Mouse (Mus musculus): ENCODE results near the gene 4931414P19Rik. TPM values are rescaled to one million over a fixed set of nuclear protein-coding genes. Genes with fewer than 3 reads are reported as not detected.

Gene 4931414P19Rik
- polyA plus RNA-seq, 1 experiment = 8.7 TPM

DNA sequence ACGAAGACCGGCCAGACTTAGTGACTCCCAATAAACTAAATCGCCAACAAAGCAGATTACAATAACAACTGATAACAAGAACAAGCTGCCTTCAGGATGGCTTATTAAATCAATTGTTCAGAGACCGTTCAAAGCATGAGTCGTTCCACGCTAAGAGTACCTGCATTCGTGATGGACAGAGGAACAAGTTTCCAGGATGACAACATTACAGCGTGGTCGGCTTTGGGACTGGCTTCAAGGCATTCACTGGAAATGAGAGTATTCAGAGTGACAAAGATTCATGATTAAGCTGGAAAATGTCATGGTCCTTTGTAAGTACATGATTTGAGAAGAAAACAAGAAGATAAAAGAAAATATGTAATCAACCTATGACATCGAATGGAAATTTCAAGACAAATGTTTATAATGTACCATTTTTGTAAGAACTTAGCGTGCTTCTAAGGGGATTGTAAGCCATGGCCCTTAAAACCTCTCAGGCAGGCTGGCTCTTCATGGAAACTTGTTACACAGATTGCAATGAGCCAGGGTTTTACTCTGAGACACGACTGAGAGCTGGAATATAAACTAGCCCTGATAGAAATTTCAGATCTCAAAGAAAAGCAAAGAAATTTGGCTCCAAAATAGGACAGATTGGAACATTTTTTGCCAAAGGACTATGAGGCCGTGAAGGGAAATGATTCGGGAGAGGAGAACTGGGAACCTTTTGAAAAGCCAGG lies 45.1 kb downstream of the 4931414P19Rik start:
- no peak overlapping the region for H3K4me3 ChIP-seq (ENCODE audit: control insufficient read depth, insufficient read depth, low read length)
- no peak overlapping the region for H3K27ac ChIP-seq (ENCODE audit: control insufficient read depth, insufficient read depth, low read length)
- H3K4me1 ChIP-seq (replicated peaks; ENCODE audit: control insufficient read depth, insufficient read depth, low read length) = no peaks in the 10 kb centered on the region
- no peaks in the 10 kb centered on the region for H3K27me3 ChIP-seq (ENCODE audit: control insufficient read depth, insufficient read depth, low read length)
- DNase-seq = no peak
- TF ChIP-seq POLR2A (IDR thresholded peaks at IDR 0.05; ENCODE audit: control insufficient read depth, extremely low read depth, insufficient read depth, low read length, poor library complexity) = no peak
- TF ChIP-seq CTCF (IDR thresholded peaks at IDR 0.05; ENCODE audit: borderline replicate concordance, control insufficient read depth, extremely low read depth, insufficient read depth, low read length, poor library complexity) = no peak
- 94% methylated on average over 14 of the region's 14 CpGs for WGBS
- no peaks in the 10 kb centered on the region for H3K36me3 ChIP-seq (ENCODE audit: control insufficient read depth, insufficient read depth, low read length)

DNA sequence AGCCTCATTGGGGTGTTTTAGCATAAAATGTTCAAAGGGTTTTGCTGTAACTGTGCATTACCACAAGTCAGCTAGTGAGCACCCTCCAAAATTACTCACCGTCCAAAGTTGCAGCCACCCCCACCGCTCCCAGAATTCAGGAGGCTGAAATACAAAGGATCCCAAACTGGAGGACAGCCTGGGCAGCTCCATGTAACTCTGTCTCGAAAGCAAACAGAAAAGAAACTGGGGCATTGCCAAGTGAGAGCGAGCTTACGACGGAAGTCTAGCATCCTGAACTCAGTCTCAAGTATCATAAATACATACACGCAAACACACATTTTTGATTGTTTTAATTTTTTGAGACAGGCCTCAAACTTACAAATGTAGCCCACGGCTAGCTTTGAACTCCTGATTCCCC lies 48.5 kb downstream of the 4931414P19Rik start:
- Histone ChIP-seq H3K27me3 (ENCODE audit: control insufficient read depth, insufficient read depth, low read length) (no peaks in the 10 kb centered on the region), H3K4me1 (replicated peaks; ENCODE audit: control insufficient read depth, insufficient read depth, low read length) (peaks cover 5% of the 10 kb centered on the region), H3K27ac (ENCODE audit: control insufficient read depth, insufficient read depth, low read length) (no peak overlapping the region), H3K36me3 (ENCODE audit: control insufficient read depth, insufficient read depth, low read length) (no peaks in the 10 kb centered on the region), H3K4me3 (ENCODE audit: control insufficient read depth, insufficient read depth, low read length) (no peak overlapping the region)
- TF ChIP-seq CTCF (IDR thresholded peaks at IDR 0.05; ENCODE audit: borderline replicate concordance, control insufficient read depth, extremely low read depth, insufficient read depth, low read length, poor library complexity) (no peak), POLR2A (IDR thresholded peaks at IDR 0.05; ENCODE audit: control insufficient read depth, extremely low read depth, insufficient read depth, low read length, poor library complexity) (no peak)
- WGBS = 93% methylated on average over 8 of the region's 8 CpGs
- no peak for DNase-seq

DNA sequence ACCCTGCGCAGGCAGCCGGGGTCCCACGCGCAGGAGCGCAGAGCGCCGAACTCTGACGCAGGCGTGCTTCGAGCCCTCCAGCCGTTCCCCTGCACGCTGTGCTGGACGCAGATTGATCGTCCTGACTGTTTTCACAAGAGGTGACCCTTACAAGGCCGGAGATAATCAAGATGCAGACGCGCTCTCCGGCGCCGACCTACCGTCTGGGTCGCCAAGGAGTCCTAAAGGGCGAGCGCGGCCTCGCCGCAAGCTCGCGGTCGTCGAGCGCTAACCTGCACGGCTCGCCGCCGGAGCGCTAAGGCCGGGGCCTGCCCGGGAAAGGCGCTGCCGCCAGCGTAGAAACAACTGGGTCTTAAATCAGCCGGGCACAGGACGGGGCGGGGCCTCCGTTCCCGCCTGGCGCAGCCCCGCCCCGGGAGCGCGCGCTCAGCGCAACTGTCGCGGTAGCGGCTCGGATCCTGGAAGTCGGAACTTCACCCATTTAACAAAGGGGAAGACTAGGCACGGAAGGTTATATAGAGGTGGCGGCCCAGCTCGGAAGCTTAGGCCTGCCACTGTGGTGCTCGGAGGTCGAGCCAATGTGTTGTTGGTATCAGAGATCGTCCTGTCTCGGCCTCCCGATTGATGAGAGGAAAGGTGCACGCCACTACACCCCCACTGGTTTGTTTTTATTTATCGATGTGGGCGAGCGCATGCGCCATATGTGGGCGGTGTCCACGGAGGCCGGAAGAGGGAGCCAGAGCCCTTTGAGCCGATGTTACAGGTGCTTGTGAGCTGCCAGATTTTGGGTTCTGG lies 51.6 kb downstream of the 4931414P19Rik start, which contains the start of gene Haus4:
Gene Haus4 (minus strand): TSS at position 642 of the 795 bp plus-strand sequence.
- Histone ChIP-seq H3K4me1 (replicated peaks; ENCODE audit: control insufficient read depth, insufficient read depth, low read length) (peaks cover 5% of the 10 kb centered on the region), H3K36me3 (ENCODE audit: control insufficient read depth, insufficient read depth, low read length) (peaks cover 12% of the 10 kb centered on the region)
- TF ChIP-seq POLR2A (IDR thresholded peaks at IDR 0.05; ENCODE audit: control insufficient read depth, extremely low read depth, insufficient read depth, low read length, poor library complexity) (peak; percentile 95), CTCF (IDR thresholded peaks at IDR 0.05; ENCODE audit: borderline replicate concordance, control insufficient read depth, extremely low read depth, insufficient read depth, low read length, poor library complexity) (peak; percentile 53)

DNA sequence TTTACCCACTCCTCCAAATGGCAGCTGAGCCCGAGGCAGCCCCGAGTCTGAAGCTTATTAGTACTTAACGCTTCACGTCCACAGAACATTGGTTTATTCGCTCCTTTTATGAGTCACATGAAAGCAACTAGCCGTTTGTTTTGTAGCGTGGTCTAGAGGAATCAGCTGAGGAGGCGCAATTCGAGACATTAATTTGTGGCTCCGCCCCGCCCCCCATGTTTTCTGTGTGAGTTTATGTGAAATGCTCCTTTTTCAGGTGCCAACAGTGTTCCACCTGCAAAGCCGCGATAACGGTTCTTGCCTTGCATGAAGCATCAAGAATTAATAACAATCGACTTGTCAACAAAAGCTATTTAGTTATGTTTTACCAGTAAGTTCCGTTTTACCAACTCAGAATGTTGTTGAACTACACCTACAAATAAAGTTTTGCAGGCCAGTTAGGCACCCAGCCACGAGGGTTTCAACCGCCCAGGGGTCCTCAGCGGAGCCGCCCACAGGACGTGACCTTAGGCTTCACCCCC lies 52.3 kb downstream of the 4931414P19Rik start:
- Histone ChIP-seq H3K36me3 (ENCODE audit: control insufficient read depth, insufficient read depth, low read length) (peaks cover 19% of the 10 kb centered on the region), H3K27ac (ENCODE audit: control insufficient read depth, insufficient read depth, low read length) (peak overlapping the region; percentile 56; the same call in 1 of the 2 replicates), H3K4me1 (replicated peaks; ENCODE audit: control insufficient read depth, insufficient read depth, low read length) (peaks cover 5% of the 10 kb centered on the region), H3K27me3 (ENCODE audit: control insufficient read depth, insufficient read depth, low read length) (no peaks in the 10 kb centered on the region), H3K4me3 (ENCODE audit: control insufficient read depth, insufficient read depth, low read length) (peak overlapping the region; percentile 83)
- no peak for TF ChIP-seq CTCF (IDR thresholded peaks at IDR 0.05; ENCODE audit: borderline replicate concordance, control insufficient read depth, extremely low read depth, insufficient read depth, low read length, poor library complexity)
- TF ChIP-seq POLR2A (IDR thresholded peaks at IDR 0.05; ENCODE audit: control insufficient read depth, extremely low read depth, insufficient read depth, low read length, poor library complexity) = no peak
- DNase-seq = no peak
- under 1% methylated on average over 21 of the region's 21 CpGs for WGBS

More for the DNA sequence above, 51.6 kb downstream of the 4931414P19Rik start, which contains the start of gene Haus4:
- no peaks in the 10 kb centered on the region for H3K27me3 ChIP-seq (ENCODE audit: control insufficient read depth, insufficient read depth, low read length)
- peak; percentile 82 for DNase-seq
- H3K27ac ChIP-seq (ENCODE audit: control insufficient read depth, insufficient read depth, low read length) = peak within 1 kb of the TSS; percentile 56
- H3K4me3 ChIP-seq (ENCODE audit: control insufficient read depth, insufficient read depth, low read length) = peak within 1 kb of the TSS; percentile 83
- under 1% methylated on average over 76 of the region's 76 CpGs for WGBS

DNA sequence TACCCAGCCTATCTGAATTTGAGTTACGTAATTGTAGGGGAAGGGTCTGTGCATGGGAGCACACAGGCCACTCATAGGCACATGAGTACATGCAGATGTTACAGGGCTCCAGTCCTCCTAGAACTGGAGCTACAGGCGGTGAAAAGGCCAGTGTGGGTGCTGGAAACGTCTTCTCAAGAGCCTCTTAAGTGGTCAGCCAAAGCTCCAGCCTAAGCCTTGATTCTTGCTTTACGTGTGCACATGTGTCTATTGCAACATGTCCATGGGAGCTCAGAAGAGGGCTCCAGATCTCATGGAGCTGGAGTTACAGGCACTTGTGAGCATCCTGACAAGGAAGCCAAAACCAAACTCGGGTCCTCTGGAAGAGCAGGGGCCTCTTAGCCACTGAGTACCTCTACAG lies 61.1 kb downstream of the 4931414P19Rik start:
- WGBS = 98% methylated on average over 5 of the region's 5 CpGs
- peaks cover 51% of the 10 kb centered on the region for H3K36me3 ChIP-seq (ENCODE audit: control insufficient read depth, insufficient read depth, low read length)
- DNase-seq = no peak

DNA sequence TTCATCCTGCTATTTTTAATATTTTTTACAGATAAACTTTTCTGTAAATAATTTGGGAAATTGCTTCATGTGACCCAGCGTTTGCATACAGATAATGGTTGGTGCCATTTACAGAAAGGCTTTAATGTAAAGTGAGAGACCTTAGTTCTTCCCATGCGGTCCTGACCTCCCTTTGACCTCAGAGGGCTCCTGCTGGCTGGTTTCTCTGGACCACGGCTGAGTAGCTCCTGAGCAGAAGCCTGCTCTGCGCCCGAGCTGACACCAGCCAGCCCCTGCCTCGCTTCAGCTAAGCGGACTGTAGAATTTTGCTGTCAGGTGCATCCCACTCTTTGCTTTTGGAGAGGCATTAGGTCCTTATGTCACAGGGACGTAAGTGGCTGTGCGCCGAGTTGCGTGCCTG lies 65.0 kb downstream of the 4931414P19Rik start:
- no peaks in the 10 kb centered on the region for H3K4me1 ChIP-seq (replicated peaks; ENCODE audit: control insufficient read depth, insufficient read depth, low read length)
- no peak overlapping the region for H3K4me3 ChIP-seq (ENCODE audit: control insufficient read depth, insufficient read depth, low read length)
- no peaks in the 10 kb centered on the region for H3K27me3 ChIP-seq (ENCODE audit: control insufficient read depth, insufficient read depth, low read length)
- DNase-seq = no peak
- WGBS = 95% methylated on average over 11 of the region's 11 CpGs
- TF ChIP-seq CTCF (IDR thresholded peaks at IDR 0.05; ENCODE audit: borderline replicate concordance, control insufficient read depth, extremely low read depth, insufficient read depth, low read length, poor library complexity) (no peak), POLR2A (IDR thresholded peaks at IDR 0.05; ENCODE audit: control insufficient read depth, extremely low read depth, insufficient read depth, low read length, poor library complexity) (no peak)
- no peak overlapping the region for H3K27ac ChIP-seq (ENCODE audit: control insufficient read depth, insufficient read depth, low read length)
- peaks cover 21% of the 10 kb centered on the region for H3K36me3 ChIP-seq (ENCODE audit: control insufficient read depth, insufficient read depth, low read length)

More for the DNA sequence above, 61.1 kb downstream of the 4931414P19Rik start:
- Histone ChIP-seq H3K4me3 (ENCODE audit: control insufficient read depth, insufficient read depth, low read length) (no peak overlapping the region), H3K27ac (ENCODE audit: control insufficient read depth, insufficient read depth, low read length) (no peak overlapping the region), H3K27me3 (ENCODE audit: control insufficient read depth, insufficient read depth, low read length) (no peaks in the 10 kb centered on the region), H3K4me1 (replicated peaks; ENCODE audit: control insufficient read depth, insufficient read depth, low read length) (no peaks in the 10 kb centered on the region)
- TF ChIP-seq POLR2A (IDR thresholded peaks at IDR 0.05; ENCODE audit: control insufficient read depth, extremely low read depth, insufficient read depth, low read length, poor library complexity) (no peak), CTCF (IDR thresholded peaks at IDR 0.05; ENCODE audit: borderline replicate concordance, control insufficient read depth, extremely low read depth, insufficient read depth, low read length, poor library complexity) (no peak)

Data from thymus, adult 2 months (tissue).